Mouse (Mus musculus) heart, adult 2 months (tissue): ENCODE results near the gene Kcnj14.

Experiments used
- CTCF ChIP-seq: fragments of 200-600 bp; IDR thresholded peaks from 2 replicates; pipeline ENCODE4 v1.8.1; 2022; ENCODE audit warnings: antibody characterized with exemption, mild to moderate bottlenecking, moderate library complexity
- EP300 ChIP-seq: fragments of 200-500 bp; IDR thresholded peaks from 2 replicates; pipeline ENCODE4 v1.6.1; 2011; ENCODE audit warnings: low read depth, low read length, control low read depth; ENCODE audit not compliant: insufficient read depth
- POLR2A ChIP-seq: fragments of 200-500 bp; IDR thresholded peaks from 2 replicates; pipeline ENCODE4 v1.6.1; 2011; ENCODE audit warnings: mild to moderate bottlenecking, low read depth, low read length, control low read depth; ENCODE audit not compliant: insufficient read depth

DNA sequence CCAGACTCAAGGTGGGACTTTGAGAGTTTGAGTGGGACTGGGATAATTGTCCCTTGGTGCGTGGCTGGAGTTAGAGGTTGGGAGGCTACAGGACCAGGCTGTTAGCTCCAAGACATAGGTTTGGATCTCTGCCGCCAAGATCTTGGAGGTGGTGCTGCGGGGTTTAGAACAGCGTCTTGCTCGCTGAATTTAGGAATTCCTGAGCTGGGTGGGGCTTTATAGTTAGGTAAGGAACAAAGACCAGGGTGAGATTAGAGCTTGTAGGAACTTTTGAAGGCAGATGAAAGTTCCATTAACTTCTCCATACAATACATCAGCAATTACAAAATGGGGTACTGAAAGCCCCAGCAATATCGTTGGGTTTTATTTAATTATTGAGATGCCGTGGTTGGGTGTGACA lies 24.6 kb downstream of the Kcnj14 start:
- no peak for TF ChIP-seq CTCF
- no peak for TF ChIP-seq EP300
- no peak for TF ChIP-seq POLR2A
